Mouse (Mus musculus): Measurements from ENCODE around the gene Eml3.

The Eml3 gene

DNA sequence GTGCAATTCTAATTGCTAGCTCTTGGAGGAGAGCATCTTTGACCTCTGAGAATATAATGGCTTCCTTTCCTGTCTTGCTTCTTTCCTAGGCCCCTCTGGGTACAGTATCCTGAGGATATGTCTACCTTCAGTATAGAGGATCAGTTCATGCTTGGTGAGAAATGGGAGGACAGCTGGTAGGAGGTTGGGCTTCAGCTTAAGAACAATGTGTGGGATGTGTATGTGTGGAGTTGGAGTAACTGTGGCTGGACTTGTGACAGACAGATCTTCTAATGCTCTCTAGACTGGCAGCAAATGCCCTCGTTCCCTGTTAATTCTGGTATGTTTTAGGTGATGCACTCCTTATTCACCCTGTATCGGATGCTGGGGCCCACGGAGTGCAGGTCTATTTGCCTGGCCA lies 15.1 kb upstream of the Eml3 start:
- DNase-seq (ENCODE audit: low read depth, low spot score): peak; percentile 76

DNA sequence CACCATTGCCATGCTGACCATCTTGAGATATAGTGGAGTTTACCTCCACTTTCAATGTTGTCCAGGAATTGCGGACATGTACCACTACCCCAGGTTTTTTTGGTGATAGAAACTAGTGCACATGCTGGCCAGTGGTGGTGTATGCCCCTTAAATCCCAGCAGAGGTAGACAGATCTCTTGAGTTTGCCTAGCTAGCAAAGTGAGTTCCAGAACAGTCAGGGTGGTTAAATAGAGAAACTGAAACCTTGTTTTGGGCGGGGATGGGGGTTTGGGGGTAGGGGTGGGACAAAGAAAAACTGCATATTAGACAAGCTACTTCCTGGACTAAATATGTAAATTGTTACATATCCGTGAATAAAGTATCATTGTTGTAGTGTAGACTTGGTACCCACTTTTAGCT lies 10.4 kb upstream of the Eml3 start:
- DNase-seq (ENCODE audit: low read depth, low spot score): no peak

DNA sequence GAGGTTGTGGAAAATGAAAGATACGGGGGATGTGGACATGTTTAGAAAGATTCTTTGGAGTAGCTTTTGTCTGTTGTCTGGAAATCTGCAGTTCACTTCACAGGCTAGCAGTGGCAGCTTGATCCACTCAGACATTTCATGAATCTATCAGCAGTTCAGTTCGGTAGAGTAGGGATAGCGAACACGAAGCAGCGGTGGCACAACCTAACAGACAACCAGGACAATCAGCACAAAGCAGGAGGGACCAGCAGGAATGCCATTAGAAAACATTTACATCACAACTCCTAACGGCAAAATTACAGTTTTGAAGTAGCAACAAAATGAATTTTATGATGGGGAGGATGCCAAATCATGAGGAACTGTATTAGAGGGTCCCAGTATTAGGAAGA lies 9.7 kb upstream of the Eml3 start:
- DNase-seq (ENCODE audit: low read depth, low spot score): no peak

DNA sequence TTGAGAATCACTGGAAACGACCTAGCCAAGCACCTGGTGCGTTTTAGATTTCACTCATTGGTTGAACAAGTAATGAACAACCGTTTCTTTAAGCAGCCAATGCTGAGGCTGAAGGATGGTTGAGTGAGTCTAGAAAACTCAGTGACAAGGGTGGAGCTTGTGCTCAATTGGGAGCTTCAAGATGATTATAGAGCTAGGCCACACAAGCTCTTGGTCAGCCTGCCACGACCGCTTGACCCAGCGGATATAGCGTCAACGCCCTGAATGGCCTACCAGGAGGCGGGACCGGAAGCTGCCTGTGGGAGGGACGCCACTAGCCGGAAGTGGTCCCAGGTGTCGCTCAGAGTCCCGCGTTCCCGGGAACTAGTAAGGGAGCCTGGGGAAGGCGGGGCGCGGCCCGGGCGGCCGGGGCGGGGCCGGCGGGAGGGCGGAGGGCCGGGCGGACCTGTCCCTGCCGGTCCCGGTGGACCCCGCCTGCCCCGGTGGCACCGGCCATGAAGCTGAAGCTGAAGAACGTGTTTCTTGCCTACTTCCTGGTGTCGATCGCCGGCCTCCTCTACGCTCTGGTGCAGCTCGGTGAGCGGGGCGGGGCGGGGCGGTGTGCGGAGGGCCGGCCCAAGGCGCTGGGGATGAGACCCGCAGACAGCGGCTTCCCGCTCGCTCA lies 9.1 kb upstream of the Eml3 start, which contains the start of gene B3gat3:
Gene B3gat3, plus strand, starts transcription at position 302 of the 664 bp plus-strand sequence.
- DNase-seq (ENCODE audit: low read depth, low spot score): peak; percentile 98

DNA sequence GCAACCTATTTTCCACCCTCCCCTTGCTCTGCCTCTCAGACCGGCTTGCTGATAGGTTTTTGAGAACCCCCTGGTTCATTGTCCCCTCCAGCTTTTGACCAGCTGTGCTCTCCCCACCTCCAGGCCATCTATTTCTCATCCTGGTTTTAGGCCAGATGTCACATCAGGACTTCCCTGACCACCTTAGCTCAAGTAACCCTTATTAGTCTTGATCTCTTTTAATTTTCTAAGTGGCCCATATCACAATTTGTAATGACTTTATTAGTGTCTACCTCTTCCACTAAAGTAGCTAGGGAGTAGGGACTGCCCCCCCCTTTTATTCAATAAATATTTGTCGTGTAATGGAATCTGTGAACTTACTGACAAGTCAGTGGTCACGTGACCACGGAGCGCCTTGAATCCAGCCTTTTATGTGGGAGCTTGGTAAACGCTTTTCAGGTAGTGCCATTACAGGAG lies 8.5 kb upstream of the Eml3 start:
- peak; percentile 66 for DNase-seq (ENCODE audit: low read depth, low spot score)

DNA sequence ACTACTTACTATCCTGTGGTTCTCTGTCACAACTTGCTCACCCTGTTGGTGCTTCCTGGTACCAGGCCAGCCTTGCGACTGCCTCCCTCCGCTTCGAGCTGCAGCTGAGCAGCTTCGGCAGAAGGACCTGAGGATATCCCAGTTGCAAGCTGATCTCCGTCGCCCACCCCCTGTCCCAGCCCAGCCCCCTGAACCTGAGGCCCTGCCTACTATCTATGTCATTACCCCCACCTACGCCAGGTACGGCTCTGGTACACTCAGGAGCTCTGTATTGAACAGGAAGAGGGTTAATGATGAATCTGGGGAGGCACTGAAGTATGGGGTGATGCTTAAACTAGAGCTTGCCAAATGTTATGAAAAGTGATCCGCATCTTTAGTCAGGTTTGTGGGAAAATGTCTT lies 7.6 kb upstream of the Eml3 start:
- DNase-seq (ENCODE audit: low read depth, low spot score): no peak

DNA sequence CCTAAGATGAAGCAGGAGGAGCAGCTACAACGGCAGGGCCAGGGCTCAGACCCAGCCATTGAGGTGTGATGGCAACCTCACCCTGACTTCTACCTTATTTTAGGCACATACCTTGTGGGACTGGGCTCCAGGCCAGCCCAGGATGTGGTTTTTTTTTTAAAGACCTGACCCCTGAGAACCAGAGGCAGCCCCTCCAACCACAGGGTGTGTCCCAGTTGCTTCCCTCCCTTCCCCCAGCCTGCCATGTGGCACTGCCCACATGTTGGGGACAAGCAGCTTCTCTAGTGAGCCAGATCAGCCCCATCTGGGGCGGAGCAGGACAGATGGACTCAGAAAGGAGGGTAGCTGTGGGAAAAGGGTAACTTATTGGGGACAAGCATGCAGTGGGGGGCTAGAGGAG lies 2.6 kb upstream of the Eml3 start:
- no peak for DNase-seq (ENCODE audit: low read depth, low spot score)

DNA sequence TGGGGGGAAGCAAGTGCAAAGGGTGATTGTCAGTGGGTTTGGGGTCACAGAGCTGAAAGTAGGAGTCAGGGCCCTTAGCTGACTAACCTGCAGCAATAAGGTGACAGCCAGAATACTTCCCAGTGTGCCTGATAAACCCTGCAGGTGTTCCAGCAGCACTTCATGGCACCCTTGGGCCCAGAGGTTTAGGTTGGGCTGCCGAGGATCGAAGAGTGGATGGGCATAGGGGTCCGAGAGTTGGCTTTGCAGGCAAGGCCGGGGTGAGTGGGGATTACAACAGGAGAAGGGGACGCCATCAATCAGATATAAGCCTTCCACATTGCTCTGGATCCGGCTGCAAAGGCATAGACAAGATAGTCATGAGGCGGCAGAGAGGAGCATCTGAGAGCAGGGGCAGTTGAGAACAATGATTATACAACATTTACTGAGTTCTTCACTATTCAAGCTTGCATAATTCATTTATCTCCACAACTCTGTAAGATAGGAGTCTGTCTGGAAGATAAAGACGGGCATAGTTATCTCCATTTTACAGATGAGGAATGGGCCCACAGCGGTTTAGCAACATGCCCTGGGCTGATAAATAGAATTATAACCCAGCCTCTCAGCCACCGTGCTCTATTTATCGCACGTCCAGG lies 1.3 kb upstream of the Eml3 start:
- DNase-seq (ENCODE audit: low read depth, low spot score): no peak

DNA sequence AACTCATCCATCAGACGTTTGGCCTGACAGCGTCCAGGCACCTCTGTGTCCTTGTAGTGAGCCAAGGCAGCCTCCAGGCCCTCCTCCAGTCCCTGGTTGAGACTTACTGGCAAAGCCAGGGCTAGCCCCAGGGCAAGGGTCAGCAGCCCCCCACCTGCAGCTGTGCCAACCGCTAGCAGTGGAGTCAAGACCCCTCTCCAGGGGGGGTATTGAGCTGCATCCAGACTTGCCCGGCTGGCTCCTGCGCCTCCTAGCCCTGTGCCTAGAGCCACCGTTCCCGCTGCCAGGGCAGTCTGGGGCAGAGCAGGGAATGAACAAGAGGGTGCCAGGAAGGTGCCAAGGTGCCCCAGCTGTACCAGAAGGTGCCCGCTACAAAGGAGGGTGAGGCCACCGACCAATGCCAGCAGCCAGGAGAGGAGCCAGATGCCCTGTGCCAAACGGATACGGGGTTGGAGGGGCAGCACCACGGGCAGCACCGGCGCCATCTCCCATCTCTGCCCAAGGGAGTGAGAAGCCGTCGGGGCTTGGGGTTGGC lies 596 bp upstream of the Eml3 start:
- peak; percentile 69 for DNase-seq (ENCODE audit: low read depth, low spot score)

DNA sequence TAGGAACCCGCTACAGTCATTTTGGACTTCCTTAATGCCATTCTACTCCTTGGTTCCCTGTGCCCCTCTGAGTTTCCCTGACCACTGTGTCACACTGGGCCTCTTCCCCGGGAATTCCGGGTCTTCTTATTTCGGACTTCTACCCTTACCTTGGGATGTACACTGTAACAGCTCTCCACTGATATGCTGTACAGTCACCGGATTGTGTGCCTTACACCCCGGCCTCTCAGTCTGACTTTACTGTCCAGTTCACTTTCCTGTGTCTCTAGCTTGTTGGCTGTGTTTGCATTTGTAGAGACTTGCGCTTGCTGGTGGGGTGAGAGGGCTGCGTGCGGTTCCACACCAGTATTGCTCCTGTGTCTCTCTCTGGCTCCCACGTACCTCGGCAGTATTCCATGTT lies 765 bp downstream of the Eml3 start:
- no peak for DNase-seq (ENCODE audit: low read depth, low spot score)

DNA sequence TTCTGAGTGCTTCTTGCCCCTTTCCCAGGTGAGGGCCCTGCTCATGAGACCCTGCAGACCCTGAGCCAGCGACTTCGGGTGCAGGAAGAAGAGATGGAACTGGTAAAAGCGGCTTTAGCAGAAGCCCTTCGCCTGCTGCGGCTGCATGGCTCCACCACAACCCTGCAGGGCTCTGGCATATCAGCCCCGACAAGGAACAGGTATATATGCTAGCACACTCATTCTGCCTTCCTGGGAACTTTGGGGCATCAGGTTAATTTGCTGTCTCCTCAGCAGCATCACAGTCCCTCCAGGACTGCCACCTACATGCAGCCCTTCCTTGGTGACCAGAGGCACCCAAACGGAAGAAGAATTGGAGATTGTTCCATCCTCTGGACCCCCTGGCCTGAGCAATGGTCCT lies 1.4 kb downstream of the Eml3 start:
- DNase-seq (ENCODE audit: low read depth, low spot score): no peak

DNA sequence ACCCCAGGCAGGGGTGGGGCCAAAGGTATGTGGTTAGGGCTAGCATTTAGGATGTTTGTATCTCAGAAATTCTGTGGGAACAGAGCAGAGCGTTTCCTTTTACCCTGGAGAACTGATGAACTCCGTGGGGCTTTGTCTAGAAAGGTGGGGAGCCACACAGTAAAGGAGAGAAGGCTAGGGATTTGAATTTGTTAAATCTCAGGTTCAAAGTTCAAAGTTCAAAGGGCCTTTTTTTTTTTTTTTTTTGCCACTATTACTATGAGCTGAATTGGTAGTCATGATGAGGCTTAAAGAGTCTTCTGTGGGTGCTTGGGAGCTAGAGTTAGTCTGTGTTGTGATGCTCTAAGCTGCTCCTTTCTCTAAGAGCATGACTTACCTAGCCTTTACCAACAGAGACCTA lies 7.4 kb downstream of the Eml3 start:
- DNase-seq (ENCODE audit: low read depth, low spot score): no peak

DNA sequence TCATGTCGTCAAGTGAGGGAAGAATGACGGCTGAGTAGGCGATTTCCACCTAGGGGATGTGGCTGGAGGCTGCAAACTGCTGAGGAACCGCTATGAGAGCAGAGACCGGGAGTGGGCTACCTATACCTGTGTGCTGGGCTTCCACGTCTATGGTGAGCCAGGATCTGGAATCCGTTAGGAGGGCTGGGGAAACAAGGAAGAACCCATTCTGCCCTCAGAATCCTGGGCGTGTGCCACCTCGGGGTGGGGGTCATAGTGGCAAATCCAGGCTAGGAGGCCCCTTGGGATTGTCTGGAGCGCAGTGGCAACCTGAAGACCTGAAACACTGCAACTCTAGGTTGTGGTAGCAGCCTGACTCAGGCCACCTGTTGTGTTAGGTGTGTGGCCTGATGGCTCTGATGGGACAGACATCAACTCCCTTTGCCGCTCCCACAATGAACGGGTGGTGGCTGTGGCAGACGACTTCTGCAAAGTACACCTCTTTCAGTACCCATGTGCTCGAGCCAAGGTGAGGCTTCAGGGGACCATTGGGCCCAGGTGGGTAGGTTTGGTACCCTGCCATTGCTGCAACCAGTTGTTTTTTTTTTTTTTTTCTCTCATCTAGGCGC lies 11.3 kb downstream of the Eml3 start:
- DNase-seq (ENCODE audit: low read depth, low spot score): no peak

DNA sequence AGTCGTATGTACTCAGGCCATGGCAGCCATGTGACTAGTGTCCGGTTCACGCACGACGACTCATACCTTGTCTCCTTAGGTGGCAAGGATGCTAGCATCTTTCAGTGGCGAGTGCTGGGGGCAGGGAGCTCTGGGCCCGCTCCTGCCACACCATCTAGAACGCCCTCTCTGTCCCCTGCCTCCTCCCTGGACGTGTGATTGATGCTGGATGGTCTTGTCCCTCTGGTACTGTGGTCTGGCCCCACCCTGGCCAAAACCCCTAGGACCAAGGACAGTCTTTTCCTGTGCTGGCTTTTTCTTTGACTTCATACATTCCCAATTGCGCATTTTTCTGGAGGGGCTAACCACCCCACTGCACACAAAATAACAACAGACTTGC lies 11.8 kb downstream of the Eml3 start:
- DNase-seq (ENCODE audit: low read depth, low spot score): no peak

DNA sequence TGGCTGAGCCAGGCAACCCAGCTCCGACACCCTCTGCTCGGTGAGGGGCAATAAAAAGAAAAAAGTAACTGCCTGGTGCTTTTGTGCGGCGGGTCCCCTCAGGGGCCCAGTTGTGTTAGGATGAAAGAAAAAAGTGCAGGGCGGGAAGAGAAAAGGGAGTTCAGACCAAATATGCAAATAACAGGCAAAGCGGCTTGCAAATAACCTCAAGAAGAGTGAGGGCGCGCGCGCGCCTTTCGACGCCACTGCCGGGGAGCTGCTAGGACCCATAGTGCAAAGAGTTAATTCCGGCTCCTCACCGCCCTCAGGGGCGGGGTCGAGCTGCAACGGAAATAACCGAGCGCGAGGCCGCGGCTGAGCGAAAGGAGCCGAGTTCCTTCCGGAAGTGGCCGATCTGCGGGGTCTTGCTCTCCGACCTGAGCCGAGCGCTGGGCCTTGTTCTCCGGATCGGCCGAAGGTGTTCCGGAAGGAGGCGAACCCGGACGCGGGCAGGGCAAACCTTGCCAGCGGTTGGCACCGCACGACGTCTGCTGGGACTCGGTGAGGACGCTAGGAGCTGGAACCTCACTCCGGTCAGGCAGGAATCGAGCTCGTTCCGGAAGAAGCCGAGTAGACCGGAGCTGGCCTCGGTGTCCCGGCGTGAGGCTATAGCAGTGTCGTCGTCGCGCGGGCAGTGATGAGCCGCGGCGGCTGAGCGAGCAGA lies 12.3 kb downstream of the Eml3 start, which contains the start of gene Mta2:
Gene Mta2, plus strand, starts transcription at position 361 of the 703 bp plus-strand sequence.
- DNase-seq (ENCODE audit: low read depth, low spot score): peak; percentile 98

DNA sequence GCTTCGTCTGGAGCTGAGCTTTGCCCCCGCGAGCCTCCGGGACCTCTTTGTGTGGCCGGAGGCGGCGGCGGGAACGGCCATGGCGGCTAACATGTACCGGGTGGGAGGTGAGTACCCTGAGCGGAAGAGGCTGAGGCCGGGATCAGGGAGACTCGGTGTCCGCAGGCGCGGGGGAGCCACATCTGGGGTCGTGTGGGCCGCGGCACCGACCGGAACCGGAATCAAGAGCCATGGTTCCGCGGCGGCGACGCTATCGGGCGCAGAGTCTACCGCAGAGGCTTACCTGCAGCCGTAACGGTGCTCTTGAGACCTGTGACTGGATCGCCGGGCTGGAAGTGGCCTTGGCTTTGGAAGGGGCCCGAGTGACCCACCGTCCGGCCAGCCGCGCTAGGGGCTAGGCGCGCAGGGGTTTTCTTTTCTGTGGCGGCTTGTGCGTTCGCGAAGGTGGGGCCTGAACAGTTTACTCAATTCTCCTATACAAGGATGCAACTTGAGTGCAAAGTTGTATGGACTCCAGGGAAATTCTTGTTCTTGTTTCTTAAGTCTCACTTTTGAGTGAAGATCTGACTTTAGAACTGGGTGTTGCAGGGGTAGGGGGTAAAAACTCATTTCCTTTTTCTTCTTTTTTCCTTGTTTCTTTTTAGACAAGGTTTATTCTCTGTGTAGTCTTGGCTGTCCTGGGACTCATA lies 13.1 kb downstream of the Eml3 start:
- DNase-seq (ENCODE audit: low read depth, low spot score): peak; percentile 73

DNA sequence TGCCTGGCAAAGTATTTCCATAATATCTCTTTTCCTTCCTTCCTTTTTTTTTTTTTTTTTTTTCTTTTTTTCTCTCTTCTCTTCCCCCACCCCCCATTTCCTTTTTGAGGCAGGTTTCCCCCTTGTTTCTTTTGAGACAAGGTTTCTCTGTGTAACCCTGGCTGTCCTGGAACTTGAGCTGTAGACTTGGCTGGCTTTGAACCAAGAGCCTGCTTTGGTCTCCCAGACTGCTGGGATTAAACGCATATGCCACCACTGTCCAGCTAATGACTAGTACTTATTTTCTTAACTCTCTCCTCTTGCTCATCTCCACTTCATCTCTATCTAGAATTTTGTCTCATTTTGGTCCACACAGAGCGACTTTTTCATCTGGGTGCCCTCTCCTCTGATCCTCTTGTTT lies 13.7 kb downstream of the Eml3 start:
- no peak for DNase-seq (ENCODE audit: low read depth, low spot score)

DNA sequence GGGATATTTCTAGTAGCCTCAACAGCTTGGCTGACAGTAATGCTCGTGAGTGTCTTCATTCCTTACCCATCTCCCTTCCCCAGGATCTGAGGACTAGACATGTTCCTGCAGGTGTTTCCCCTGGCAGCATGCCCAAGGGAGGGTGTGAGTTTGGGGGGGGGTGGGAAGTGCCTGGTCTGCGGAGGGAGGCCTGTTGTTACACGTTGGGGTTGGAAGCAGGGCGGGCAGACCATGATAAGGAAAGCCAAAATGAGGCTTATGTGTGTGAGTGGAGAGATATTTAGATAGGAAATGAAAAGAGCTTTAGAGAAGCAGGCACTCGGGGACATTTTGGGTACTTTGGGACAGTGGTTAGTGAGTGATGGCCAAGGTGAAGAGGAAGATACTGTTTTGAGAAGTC lies 14.7 kb downstream of the Eml3 start:
- no peak for DNase-seq (ENCODE audit: low read depth, low spot score)

DNA sequence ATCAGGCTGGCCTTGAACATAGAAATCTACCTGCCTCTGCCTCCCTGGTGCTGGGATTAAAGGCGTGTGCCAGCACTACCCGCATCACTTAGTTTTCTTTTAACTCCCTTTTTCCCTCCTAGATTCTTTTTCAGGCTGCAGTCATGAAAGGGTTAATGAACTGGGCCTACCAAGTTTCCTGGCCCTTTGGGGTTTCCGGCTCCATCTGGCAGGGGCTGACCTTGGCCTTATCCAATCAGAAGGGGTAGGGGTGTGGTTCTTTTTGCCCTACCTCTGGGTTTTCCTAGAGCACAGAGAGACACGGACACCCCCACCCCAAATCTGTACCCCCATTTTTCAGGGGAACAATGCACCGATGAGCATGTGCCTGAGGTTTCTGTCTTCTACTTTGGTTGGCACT lies 15.4 kb downstream of the Eml3 start:
- DNase-seq (ENCODE audit: low read depth, low spot score): peak; percentile 55

DNA sequence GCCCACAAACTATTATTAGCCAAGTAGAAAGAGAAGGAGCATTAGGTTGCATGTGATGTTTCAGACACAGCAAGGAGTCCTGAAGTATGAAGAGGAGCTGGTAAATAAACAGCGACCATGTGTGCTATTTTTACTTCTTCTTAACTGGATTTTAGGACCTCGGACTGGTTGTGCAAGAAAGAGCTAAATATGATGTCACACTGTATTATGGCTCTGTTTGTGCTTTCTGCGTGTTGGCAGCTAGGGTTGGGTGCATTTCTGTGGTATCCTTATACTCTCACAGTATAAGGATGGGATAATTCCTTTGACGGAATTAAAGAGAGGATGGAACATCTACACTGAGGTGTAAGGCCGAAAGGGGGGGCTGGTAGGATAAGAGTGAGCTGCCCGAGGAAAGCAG lies 15.9 kb downstream of the Eml3 start:
- no peak for DNase-seq (ENCODE audit: low read depth, low spot score)

DNA sequence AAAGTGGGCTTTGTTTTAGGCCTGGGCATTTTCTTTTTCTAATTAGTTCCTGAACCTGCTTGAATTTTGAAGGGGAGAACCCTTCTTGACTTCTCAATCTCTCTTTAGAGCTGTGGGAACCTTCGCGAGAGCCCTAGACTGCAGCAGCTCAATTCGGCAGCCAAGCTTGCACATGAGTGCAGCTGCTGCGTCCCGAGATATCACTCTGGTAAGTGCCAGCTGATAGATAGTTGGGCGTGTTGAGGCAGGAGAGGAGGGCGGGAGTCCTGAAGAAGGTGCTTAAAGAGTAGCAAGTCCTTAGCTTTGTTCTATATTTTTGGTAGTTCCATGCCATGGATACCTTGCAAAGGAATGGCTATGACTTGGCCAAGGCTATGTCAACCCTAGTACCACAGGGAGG lies 17.6 kb downstream of the Eml3 start:
- DNase-seq (ENCODE audit: low read depth, low spot score): no peak

DNA sequence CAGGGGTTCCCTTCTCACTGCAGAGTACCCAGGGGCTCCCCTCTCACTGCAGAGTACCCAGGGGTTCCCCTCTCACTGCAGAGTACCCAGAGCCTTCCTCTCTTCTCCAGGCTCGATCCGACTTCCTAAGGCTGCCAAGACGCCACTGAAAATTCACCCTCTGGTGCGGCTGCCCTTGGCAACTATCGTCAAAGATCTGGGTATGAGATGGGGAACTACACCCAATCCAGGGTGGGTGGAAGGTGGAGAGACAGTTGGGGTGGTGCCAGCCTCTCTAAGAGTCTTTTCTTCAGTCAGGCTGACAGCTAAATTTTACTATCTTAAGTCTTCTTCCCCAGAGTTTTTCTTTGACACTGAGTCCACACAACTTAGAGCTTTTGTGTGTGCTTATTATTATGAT lies 20.8 kb downstream of the Eml3 start:
- no peak for DNase-seq (ENCODE audit: low read depth, low spot score)
